Mouse (Mus musculus) right cerebral cortex, postnatal 14 days (tissue): Measurements from ENCODE around the gene Grin3b.

Experiments
- DNase-seq: peaks from one replicate; pipeline ENCODE4 v3.0.0; 2022

Grin3b gene

DNA sequence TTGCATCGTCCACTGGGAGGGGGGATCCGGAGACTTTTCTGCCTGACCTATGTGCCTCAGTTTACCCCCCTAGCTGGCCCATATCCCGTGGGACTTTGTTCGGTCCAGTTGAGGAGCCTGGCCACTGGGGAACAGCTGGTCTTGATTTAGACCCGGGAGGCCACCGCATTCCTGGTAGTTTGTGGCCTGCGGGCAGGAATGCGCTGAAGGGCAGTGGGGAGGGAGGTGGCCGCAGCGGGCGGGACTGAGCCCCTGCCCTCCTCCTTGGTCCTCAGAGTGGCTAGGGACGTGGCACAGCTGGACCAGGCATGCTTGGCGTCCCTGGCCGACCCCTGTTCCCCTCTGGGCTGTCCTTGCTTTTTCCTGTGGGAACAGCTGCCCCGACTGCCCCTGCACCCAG, 19.4 kb downstream of the Grin3b start:
- no peak for DNase-seq

DNA sequence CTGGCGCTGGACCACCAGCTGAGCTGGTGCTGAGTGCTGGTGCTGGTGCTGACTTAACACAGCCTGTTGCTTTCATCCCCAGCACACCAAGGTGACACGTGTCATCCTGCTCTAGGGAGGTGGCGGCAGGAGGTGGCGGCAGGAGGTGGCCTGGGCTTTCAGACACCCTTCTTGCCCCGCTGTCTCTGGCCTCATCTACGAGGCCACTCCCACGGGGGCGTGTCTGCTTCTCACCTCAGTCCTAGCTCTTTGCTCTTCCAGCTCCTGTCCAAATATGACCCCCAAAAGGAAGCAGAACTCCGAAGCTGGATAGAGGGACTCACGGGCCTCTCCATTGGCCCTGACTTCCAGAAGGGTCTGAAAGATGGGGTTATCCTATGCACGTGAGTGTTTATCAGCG, 20.6 kb downstream of the Grin3b start:
- DNase-seq: no peak

DNA sequence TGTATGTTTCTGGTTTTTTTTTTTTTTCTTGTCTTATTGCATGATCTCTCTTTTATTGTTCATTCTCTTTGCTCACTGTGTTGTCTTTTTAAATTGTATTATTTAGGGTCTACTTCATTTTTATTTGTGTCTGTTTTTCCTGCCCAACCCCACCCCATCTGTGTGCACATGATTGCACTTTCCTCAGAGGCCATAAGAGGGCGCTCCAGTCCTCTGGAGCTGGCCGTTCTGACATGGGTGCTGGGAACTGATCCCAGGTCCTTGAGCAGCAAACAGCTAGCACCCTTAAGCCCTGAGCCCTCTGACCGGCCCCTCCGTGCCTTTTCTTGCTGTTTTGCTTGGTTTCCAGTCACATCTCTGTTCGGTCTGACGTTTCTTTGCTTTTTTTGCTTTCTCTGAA, 21.0 kb downstream of the Grin3b start:
- no peak for DNase-seq

DNA sequence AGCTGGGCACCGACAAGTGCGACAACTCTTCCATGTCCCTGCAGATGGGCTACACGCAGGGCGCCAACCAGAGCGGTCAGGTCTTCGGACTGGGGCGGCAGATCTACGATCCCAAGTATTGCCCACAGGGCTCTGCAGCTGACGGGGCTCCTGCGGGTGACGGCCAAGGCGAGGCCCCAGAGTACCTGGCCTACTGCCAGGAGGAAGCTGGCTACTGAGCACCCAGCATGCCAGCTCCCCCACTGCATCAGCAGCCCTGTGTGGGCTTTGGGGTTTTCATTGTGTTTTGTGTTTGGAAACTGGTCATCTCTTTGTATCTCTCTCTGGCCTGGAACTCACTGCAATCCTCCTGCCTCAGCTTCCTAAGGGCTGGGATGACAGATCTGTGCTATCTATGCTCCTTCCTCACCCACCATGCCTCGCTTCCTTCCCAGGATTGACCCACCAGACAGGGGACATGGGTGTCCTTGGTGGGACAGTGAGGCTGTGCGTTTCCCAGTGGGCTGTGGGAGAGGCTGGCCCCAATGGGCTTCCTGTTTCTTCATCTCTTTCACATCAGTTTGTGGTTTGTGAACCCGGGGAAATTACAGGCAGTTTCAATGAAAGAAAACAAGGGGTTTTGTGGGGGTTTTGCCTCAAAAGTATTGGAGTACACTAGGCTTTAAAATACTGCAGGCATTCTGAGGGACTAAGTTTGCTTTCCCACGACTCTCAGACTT, 24.0 kb downstream of the Grin3b start:
- DNase-seq: peak; percentile 53

DNA sequence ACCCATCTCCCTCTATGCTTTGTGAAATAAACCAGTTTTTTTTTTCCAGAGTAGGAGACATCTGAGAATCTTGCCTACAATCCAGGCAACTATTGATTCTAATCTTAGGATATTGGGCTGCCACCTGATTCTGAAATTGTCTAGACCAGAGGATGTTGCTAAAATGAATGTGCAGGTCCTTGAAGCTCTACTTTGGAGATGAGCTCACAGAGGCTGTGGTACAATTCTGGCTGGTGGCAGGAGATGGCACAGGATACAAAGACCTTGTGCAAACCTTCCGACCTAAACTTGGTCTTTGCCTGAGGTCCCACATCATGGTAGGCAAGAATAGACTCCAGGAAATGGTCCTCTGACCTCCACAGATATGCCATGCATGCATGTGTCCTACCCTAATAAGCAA, 25.1 kb downstream of the Grin3b start:
- DNase-seq: no peak

DNA sequence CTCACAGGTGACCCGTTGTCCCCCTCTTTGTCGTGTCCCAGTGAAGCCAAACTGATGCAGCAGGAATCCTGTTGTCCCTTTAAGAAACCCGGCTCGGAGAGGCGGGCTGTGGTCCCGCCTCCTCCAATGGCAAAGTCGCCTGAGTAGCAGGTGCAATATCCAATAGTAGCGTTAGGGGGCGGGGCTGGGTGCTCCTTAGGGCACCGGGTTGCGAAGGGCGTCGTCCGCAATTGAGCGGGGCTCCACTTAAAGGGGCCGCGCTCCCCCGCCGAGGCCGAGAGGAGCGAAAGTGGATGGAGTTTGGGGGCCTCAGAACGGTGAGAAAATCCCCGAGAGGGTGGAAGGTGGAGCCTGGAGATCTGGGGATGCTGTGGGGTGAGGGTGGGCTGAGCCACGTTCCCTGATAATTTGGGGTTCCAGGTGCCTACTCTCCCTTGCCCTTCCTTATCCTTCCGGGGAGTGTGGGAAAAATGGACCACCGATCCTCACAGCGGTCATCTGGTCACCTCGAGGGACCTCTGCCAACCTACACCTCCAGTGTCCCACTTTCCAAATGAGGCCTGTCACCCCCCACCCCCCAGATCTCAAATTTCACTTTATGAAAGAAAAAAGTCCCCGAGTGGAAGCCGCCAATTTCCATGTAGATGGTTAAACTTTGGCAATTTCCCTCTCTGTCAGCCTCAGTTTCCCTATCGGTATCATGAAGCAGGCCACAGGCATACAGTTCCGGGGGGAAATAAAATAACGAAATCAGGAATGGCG, 25.9 kb downstream of the Grin3b start, which contains the start of gene Abca7:
Abca7 (plus strand) TSS at position 223 of the 762 bp plus-strand sequence.
- DNase-seq: peak; percentile 97

DNA sequence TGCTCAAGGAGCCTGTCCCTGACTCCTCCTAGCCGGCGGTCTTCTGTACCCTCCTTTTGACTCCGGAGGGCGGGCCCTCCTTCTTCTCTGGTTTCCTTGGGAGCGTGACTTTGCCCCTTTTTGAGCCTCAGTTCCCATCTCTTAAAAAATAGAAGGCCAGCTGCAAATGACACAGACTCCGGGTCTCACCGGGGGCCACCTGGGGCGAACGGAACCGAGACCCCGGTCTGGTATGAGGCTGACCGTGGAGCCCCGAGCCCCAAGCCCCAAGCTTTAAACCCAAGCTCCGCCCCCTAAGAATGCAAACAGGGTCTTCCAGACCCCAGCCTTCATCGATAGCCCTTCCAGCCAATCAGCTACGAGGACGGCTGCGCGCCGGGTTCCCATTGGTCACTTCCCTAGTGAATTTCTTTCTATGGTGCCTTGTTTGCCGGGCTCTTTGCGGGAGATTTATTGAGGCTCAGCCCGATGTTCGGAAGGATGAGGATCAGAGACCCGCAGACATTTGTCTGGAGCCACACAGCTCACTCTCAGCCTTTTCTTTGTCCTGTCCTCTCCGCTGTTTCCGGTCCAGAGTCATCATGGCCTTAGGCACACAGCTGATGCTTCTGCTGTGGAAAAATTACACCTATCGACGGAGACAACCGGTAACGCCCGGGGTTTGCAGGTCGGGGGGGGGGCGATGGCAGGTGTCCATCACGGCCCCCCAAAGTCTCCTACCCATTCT, 26.7 kb downstream of the Grin3b start:
- DNase-seq: peak; percentile 73

DNA sequence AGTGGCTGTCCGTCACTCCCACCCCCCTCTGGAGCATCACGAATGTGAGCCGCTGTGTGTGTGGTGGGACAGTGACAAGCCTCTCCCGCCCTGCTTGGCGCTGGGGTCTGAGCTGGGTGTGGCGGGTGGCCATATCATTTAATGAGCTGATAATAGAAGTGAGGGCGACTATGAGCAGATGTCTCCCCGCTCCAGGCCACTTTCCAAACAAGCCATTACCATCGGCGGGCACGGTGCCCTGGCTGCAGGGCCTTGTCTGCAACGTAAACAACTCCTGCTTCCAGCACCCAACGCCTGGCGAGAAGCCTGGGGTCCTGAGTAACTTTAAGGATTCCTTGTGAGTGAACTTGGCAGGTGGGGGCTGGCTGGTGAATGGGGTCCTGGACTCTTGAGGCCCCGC, 27.3 kb downstream of the Grin3b start:
- DNase-seq: no peak

DNA sequence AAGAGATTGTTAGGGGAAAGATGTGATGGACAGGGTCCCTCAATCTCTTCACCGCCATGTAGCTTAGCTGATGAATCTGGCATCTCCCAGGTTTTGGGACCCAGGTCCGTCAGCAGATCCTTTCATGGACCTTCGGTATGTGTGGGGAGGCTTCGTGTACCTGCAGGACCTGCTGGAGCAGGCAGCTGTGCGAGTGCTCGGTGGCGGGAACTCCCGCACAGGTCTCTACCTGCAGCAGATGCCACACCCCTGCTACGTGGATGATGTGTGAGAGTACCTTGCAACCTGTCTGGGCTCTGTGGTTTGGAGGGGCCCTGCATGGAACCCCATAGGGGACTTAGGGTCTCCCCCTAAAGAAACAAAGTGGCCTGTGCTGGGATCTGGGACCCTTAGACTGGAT, 31.4 kb downstream of the Grin3b start:
- DNase-seq: no peak

DNA sequence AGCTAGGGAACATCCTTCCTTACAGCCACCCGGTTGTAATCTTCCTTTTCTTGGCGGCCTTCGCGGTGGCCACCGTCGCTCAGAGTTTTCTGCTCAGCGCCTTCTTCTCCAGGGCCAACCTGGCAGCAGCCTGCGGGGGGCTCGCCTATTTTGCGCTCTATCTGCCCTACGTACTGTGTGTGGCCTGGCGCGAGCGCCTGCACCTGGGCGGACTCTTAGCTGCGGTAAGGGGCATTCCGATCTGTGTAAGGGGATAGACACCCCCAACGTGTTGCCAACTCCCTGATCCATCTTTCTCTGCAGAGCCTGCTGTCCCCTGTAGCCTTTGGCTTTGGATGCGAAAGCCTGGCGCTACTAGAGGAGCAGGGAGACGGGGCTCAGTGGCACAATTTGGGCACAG, 32.3 kb downstream of the Grin3b start:
- DNase-seq: no peak

DNA sequence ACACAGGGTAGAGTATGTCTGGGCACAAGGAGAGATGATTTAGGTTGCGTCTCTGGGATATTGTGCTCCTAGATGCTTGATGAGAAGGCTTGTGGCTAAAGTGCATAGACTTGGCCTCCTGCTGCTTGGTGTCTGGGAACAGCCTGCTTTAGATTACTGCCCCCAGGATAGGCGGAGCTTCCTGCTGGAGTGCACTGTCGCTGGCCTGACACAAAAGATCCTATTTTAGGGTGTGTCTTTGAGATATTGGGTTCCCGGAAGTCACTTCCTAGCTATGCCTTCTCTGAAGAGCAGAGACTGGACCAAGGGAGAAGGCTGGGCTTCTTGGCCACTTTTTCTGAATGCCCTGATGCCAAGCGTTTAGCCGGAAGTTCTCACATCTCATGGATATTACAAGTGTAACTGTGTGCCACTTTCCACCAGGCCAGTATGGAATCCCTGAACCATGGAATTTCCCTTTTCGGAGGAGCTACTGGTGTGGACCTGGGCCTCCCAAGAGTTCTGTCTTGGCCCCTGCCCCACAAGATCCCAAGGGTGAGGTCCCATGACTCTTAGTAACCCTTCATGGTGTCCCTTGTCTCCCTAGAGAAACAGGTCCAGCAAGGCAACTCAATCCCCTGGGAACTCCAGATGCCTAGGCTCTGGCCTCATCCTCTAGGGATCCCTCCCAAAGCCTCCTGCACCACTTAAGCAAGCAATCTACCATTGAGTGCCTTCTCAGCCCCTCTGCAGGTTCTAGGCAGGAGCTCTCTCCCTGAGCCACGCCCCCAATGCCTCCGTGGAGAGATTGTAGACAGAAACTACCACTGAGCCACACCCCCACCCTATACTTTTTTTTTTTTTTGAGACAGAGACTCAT, 33.1 kb downstream of the Grin3b start:
- DNase-seq: no peak

DNA sequence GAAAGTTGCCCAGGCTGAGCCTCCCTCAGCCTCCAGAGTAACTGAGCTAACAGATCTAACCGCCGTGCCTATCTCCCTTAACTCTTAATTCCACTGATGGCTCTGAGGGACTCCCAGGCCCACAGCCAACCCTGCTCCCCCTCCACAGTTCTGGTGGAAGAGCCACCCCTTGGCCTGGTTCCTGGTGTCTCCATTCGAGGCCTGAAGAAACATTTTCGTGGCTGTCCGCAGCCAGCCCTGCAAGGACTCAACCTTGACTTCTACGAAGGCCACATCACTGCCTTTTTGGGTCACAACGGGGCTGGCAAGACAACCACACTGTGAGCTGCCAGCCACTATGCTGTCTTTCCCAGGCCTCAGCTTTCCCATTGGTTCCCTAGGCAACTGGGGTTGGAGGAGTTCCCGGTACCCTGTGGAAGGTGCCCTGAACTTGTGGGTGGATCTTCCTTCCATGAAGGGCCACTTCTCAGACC, 33.8 kb downstream of the Grin3b start:
- DNase-seq: no peak

DNA sequence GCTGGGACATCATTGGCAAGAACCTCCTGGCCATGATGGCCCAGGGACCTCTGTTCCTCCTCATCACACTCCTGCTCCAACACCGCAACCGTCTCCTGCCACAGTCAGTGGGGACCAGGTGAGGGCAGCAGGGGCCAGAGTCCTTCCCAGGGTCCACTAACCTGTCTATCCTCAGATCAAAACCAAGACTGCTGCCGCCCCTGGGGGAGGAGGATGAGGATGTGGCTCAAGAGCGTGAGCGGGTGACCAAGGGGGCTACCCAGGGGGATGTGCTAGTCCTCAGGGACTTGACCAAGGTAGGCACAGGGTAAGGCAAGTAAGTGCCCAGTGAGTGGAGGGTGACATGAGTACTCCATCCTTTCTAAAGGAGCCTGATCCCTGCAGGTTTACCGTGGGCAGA, 41.2 kb downstream of the Grin3b start:
- DNase-seq: no peak

DNA sequence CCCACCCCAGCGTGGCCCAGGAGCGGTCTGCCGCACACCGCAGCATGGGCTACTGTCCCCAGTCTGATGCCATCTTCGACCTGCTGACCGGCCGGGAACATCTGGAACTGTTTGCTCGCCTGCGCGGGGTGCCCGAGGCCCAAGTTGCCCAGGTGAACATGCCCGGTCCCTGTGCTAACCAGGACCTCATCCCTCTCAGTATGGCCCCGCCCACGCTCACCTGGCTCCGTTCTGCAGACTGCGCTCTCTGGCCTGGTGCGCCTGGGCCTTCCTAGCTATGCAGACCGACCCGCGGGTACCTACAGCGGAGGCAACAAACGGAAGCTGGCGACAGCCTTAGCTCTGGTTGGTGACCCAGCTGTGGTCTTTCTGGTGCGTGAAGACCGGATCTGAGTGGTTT, 43.1 kb downstream of the Grin3b start:
- no peak for DNase-seq

DNA sequence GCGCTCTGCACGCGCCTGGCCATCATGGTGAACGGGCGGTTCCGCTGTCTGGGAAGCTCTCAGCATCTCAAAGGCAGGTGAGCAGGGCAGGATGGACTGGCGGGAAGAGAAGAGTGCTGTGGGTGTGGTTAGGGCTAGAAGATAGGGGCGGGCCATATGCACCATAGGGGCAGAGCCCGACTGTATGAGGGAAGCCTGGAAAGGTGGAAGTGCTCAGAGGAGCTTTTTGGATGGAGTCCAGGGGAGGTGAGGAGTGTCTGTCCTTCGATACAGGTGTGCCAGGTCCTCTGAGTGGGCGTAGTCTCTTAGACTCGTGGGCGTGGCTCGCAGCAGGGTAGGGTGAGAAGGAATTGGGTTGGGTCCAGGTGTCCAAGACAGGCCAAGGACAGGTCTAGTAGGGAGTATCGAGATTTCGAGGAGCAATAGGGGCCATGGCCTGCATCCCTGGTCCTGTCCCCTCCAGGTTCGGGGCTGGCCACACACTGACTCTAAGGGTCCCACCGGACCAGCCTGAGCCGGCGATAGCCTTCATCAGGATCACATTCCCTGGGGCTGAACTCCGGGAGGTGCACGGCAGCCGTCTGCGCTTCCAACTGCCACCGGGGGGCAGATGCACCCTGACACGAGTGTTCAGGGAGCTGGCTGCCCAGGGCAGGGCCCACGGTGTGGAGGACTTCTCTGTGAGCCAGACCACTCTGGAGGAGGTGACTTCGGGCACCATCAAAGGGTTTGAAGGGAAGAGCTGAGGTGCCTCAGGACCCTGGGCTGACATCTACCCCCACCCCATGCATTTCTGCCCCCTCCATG, 44.2 kb downstream of the Grin3b start:
- no peak for DNase-seq

DNA sequence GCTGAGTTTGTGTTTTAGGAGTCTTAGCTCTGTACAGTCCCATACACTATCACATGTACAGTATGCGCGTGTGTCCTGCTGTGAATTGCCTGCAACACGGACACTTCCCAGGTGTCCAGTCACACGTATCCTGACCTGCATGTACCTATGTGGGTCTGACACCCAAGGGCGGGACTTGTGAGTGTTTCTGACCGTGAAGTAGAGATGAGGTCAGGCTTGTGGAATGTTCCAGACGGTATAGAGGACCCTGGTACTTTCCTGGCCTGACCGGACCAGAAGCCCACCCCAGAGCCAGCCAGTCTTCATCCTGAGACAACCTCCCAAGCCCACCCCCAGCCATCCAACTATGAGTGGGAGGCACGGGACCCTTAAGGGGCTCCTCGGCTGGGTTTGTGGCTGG, 45.1 kb downstream of the Grin3b start:
- DNase-seq: no peak

DNA sequence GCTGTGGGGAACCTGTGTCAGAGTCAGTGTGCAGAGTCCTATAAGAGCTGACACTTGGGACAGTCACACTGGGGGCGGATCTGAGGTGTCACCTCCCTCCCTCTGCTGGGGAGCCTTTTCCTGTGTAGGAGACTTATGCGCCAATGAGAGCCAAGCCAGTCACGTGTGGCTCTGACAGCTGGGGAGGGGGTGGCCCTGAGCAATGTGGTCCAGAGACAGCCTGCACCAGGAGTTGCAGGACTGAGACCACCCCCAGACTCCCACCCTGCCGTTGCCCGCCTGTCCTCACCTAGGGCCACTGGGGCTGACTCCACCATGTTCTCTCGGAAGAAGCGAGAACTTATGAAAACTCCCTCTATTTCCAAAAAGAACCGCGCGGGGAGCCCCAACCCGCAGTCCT, 46.0 kb downstream of the Grin3b start, which contains the start of gene Arhgap45:
Arhgap45 (plus strand) TSS at position 143 of the 400 bp plus-strand sequence.
- DNase-seq: no peak

DNA sequence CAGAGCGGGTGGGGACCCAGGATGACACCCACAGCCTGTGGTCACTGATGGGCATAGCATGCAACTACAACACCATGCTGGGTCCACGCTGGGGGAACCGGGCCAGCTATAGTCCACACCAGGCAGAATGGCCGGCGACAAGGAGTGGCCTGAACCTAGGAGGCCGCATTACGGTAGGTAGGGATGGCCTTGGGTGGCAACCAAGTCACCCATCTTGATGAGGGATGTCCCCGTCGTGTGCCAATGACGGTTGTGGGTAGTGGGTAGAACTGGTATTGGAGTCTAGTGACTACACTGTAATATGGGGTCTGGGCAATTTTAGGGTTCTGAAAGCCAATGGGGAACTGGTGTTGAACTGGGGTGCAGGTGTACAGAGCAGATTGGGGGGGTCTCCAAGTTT, 46.4 kb downstream of the Grin3b start:
- DNase-seq: no peak

DNA sequence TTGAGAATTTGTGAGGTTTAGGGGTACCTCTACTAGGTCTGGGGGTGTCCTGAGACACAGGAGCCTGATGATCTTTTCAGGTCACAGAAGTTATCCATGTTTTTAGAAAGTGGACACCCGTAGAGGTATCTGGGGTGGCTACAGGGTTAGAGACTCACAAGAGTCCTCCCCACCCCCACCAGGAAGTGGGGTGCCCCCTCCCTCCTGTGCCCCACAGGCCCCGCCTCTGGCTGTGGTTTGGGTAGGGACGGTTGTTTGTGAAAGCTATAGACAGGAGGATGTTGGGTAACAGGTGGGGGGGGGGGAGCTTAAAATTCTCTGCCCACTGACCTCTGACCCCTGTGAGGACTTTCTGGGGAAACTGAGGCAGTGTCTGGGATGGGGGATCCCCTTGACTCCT, 46.8 kb downstream of the Grin3b start:
- no peak for DNase-seq

DNA sequence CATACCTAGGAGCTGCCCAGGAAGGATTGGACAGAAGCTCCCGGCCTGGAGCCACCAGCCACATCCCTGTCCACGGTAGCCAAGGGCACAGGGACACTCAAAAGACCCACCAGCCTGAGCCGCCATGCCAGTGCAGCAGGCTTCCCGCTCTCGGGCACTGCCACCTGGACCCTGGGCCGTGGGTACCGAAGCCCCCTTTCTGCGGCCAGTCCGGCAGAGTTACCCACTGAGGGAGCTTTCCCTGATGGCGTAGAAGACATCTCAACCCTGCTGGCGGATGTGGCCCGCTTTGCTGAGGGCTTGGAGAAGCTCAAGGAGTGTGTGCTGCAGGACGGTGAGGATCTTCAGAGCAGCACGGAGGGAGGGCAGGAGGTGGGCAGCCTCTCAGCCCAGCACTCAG, 47.3 kb downstream of the Grin3b start:
- no peak for DNase-seq

DNA sequence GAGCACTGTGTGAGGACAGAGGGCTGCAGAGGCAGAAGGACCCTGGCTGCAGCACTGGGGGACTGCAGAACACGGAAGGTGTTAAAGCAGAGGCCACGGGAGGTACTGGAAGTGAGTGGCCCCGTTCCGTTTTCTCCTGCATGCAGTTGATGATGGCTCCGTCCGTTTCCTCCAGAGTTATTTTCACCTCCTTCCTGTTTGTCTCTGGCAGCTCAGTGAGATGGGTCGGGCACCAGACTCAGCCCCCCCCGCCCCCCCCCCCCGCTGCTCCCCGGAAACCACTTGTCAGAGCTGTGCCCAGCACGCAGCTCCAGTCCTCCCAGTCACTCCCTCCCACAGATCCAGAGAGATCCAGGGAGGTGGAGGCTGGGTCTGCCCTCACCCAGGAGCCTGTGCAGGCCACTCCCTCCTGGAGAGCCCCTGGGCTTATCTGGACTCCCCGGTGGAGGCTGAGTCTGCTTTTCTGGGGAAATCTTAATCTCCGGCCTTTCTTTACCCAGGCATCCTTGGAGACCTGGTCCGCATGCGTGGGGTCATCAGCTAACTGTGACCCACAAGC, 48.3 kb downstream of the Grin3b start:
- no peak for DNase-seq
